Comparison of ENCODE assay signal across 27 mouse cellular contexts in the genomic region with DNA sequence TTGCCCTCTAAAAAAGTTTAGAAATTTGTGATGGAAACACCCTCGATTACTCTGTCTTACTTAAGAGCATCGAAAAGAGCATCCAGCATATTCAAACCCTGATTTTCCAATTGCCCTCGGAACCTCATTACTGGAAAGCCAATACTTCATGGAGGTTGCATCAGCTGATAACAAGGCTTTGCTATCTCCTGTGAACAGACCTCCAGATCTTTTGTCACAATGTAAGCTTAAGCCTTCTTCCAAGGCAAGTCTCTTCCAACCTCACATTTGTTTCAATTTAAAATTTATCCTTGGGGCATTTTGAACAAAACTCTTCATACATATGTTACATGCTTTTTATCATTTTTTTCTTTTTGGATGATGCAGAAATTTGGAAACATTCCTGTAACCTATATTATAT.
"Had no signal": no experiment of that assay in that cellular context is flagged by ENCODE, and none has a peak within 500 bp of the region (broad histone marks: within the 10 kb centered on the region; RNA-seq: fewer than 3 reads in every experiment).

No protein-coding gene starts in this region.

- H3K27me3 ChIP-seq: embryonic facial prominence, embryonic 12.5 days; embryonic facial prominence, embryonic 13.5 days; embryonic facial prominence, embryonic 15.5 days; forebrain, embryonic 12.5 days; forebrain, embryonic 13.5 days; forebrain, embryonic 15.5 days had no signal

- H3K36me3 ChIP-seq: embryonic facial prominence, embryonic 12.5 days; embryonic facial prominence, embryonic 13.5 days; embryonic facial prominence, embryonic 15.5 days; forebrain, embryonic 10.5 days; forebrain, embryonic 12.5 days; forebrain, embryonic 15.5 days; heart, embryonic 10.5 days had no signal

- H3K27ac ChIP-seq: embryonic facial prominence, embryonic 12.5 days; embryonic facial prominence, embryonic 13.5 days; embryonic facial prominence, embryonic 15.5 days; forebrain, embryonic 10.5 days; forebrain, embryonic 12.5 days; forebrain, embryonic 13.5 days; forebrain, embryonic 15.5 days; gastrocnemius, adult 2 months; heart, adult 2 months; heart, embryonic 10.5 days had no signal

- H3K9me3 ChIP-seq: embryonic facial prominence, embryonic 12.5 days; embryonic facial prominence, embryonic 13.5 days; embryonic facial prominence, embryonic 15.5 days; forebrain, embryonic 10.5 days; forebrain, embryonic 12.5 days; forebrain, embryonic 13.5 days; forebrain, embryonic 15.5 days; heart, embryonic 10.5 days had no signal

- H3K4me1 ChIP-seq: embryonic facial prominence, embryonic 12.5 days; embryonic facial prominence, embryonic 13.5 days; embryonic facial prominence, embryonic 15.5 days; forebrain, embryonic 10.5 days; forebrain, embryonic 12.5 days; forebrain, embryonic 13.5 days; forebrain, embryonic 15.5 days; heart, embryonic 10.5 days had no signal

- H3K4me3 ChIP-seq: embryonic facial prominence, embryonic 12.5 days; embryonic facial prominence, embryonic 13.5 days; embryonic facial prominence, embryonic 15.5 days; erythroblast, embryonic 14.5 days; forebrain, embryonic 10.5 days; forebrain, embryonic 12.5 days; forebrain, embryonic 13.5 days; forebrain, embryonic 15.5 days; gastrocnemius, adult 2 months; heart, adult 2 months; heart, embryonic 10.5 days had no signal

- DNase-seq: cerebellum, adult 9-10 months; cerebellum, adult 9-11 months; cerebellum, postnatal 10 days; cerebellum, postnatal 14 days; cerebellum, postnatal 25 days; cerebellum, postnatal 36 days; embryo, embryonic 11 days; forebrain, postnatal 0 days; gastrocnemius, adult 2 months; gastrocnemius, postnatal 10 days; gastrocnemius, postnatal 14 days; gastrocnemius, postnatal 25 days; gastrocnemius, postnatal 36 days; heart, adult 11 months; heart, adult 18-20 months; heart, adult 2 months had no signal

- ATAC-seq: forebrain, embryonic 13.5 days; forebrain, embryonic 14.5 days; forebrain, embryonic 15.5 days; forebrain, embryonic 16.5 days; forebrain, postnatal 0 days had no signal

- H3K9ac ChIP-seq: embryonic facial prominence, embryonic 12.5 days; embryonic facial prominence, embryonic 13.5 days; embryonic facial prominence, embryonic 15.5 days; forebrain, embryonic 12.5 days; forebrain, embryonic 13.5 days; forebrain, embryonic 15.5 days; forebrain, postnatal 0 days had no signal

- H3K4me2 ChIP-seq: embryonic facial prominence, embryonic 12.5 days; embryonic facial prominence, embryonic 13.5 days; embryonic facial prominence, embryonic 15.5 days; forebrain, embryonic 12.5 days; forebrain, embryonic 13.5 days; forebrain, embryonic 15.5 days had no signal
